Mouse (Mus musculus) inflammation-experienced regulatory T-cells, adult 16 weeks (primary cell): Measurements from ENCODE around the gene Rbbp5. TPM values are rescaled to one million over a fixed set of nuclear protein-coding genes. Genes with fewer than 3 reads are reported as not detected.

Experiments used
- polyA plus RNA-seq: library from polyadenylated mRNA; unstranded; fragments of 100-300 nt; shearing (Covaris generic); gene quantifications from one replicate; pipeline ENCODE4 v1.2.1, GENCODE M21; 2017

Gene Rbbp5
- 86.5 TPM for polyA plus RNA-seq

DNA sequence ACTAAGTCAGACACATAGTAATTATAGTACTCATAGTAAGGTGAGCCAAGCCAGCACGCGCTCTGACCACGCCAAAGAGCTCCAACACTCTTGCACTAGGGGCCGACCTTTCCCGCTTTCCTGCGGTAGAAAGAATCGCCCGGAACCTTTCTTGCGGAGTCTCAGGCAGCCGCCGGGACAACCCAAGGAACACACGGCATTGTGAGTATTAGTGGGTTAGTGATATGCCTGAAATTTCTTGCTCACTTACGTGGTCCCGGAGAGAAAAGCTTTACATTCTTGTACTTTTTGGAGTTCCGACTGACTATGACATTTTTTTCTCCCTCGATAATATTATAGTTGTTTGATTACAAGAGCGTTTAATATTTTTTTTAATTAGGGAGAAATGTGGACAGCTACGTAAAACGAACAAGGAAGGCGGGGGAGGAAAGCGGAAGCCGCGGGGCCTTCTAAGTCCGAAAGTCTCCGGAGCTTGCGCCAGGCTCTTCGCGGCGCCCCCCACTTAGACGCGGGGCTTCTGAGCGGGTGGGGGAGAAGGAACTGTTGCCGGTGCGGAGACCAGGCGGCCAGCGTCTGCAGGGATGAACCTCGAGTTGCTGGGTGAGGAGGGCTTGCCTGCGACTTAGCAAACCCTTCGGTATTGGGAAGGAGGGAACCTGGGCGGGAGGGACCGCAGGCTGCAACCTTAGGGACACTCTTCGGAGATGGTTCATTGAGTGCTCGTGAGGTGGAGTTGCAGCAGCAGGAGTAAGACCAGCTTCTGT is at the start of gene Rbbp5:
Rbbp5 (plus strand) TSS at position 438 of the 764 bp plus-strand sequence.

DNA sequence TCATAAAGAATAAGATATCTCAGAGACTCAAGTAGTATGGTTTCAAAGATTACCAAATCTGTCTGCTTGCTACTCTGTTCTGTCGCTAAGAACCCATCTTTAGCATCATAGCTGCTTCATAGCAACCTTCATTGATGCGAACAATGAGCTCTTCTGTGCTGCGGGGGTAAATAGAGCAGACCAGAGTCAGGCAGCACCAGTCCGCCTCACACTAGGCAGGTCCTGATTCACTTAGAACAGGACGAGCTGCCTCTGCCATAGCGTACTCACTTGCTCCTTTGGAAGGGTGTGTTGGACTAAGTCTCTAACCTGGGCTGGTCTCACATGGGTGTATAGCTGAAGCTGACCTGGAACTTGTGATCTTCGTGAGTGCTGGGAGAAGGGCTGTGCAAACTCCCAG is 28.9 kb downstream of the Rbbp5 start, which contains the start of gene Tmem81:
Tmem81 (plus strand) TSS at position 173 of the 400 bp plus-strand sequence.

DNA sequence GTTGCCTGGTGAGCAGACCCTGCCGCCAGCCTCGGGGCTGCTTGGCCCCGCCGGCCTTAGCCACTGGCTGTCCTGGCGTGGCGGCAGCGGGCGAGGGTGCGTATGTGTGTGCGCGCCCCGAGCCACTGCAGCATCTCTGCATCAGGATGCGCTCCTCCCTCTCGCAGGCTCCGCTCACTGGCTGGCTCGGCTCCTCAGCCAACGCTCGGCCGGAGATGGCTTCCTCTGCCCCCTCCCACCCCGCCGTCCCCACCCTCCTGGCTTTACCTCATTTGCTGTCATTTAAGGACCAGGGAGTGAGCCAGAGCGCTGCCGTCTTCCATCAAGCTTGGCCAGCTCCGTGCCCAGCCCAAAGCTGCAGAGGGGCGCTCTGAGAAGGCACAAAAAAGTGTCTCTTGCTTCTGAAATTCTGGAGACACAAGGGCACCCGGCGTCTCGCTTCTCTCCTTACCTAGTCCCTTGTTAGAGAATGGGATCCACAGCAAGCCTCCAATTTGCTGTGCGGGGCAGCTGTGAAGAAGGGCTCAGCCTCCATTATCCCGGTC is 65.7 kb downstream of the Rbbp5 start, which contains the start of gene Cntn2:
Cntn2 (minus strand) TSS at position 495 of the 545 bp plus-strand sequence.

Other genes with a start within 250 kb of the Rbbp5 start
- not detected for gene Gm10188, start 247.6 kb upstream of the Rbbp5 start, polyA plus RNA-seq
- gene Klhdc8a, start 178.7 kb upstream of the Rbbp5 start, polyA plus RNA-seq, result not detected
- gene Nuak2, start 161.2 kb upstream of the Rbbp5 start, polyA plus RNA-seq, result 5.8 TPM
- 1.0 TPM for gene Tmcc2, start 86.1 kb upstream of the Rbbp5 start, polyA plus RNA-seq
- gene Dstyk, start 59.8 kb upstream of the Rbbp5 start, polyA plus RNA-seq, result 10.4 TPM
- gene Tmem81, start 28.9 kb downstream of the Rbbp5 start, polyA plus RNA-seq, result 14.0 TPM
- not detected for gene Cntn2, start 65.9 kb downstream of the Rbbp5 start, polyA plus RNA-seq